In the genomic region with DNA sequence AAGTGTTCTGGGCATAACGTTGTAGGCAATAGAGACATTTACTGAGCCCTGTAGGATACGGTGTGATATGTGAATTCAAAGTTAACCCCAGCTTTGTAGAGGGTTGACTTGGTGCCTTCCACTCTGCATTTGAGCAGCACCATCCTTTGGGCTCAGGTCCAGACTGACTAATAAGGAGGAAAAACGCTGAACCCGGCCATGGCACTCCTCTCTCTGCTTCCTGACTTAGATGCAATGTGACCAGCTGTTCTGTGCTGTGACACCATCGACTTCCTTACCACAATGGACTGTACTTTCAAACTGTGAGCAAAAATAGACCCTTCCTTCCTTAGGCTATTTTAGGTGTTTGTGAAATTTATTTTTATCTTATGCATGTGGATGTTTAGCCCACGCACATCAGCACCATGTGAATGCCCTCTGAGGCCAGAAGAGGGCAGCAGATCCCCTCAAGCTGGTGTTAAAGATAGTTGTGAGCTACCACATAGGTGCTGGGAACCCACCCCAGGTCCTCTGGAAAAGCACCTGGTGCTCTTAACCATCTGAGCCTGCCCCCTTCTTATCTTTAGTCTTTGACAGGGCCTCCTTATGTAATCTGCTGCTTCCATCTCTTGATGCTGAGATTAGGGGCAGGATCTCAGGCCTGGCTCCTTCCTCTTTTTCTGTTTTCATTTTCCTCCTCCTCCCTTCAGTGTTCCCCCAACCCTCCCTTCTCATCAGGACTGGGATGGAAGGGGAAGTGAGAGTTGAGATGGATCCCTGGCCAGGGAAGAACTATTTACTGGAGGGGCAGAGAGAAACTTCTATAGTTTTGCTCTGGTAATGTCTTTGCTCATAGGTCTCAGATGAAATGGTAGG, we compare ENCODE assay signal across 18 mouse cellular contexts. TPM values are rescaled to one million over a fixed set of nuclear protein-coding genes. Genes with fewer than 3 reads are reported as not detected.
DNase-seq lines count a peak whose midpoint lies in the region; ATAC-seq and TF ChIP-seq lines count a peak whose summit lies in the region.
"Had no signal": no experiment of that assay in that cellular context is flagged by ENCODE, and none has a peak within 500 bp of the region (broad histone marks: within the 10 kb centered on the region; RNA-seq: fewer than 3 reads in every experiment).

No protein-coding gene starts in this region.

- no peak overlapping the region for H3K4me3 ChIP-seq in heart, embryonic 13.5 days
- no peak overlapping the region for H3K4me3 ChIP-seq in liver, embryonic 14.5 days (ENCODE audit: insufficient read depth in 1 of 2, low read depth in 2 of 2, low read length in 2 of 2)
- no peak overlapping the region for H3K4me3 ChIP-seq in stomach, embryonic 15.5 days (replicated peaks)
- H3K4me3 ChIP-seq: embryonic facial prominence, embryonic 15.5 days; forebrain, embryonic 13.5 days; limb, embryonic 13.5 days; neural tube, embryonic 12.5 days had no signal

- H3K27me3 ChIP-seq in heart, embryonic 13.5 days (replicated peaks), result no peaks in the 10 kb centered on the region
- H3K27me3 ChIP-seq in liver, embryonic 14.5 days (ENCODE audit: control insufficient read depth, insufficient read depth, low read length), result no peaks in the 10 kb centered on the region
- no peaks in the 10 kb centered on the region for H3K27me3 ChIP-seq in stomach, embryonic 15.5 days (replicated peaks)
- H3K27me3 ChIP-seq: embryonic facial prominence, embryonic 15.5 days; forebrain, embryonic 13.5 days; limb, embryonic 13.5 days; neural tube, embryonic 12.5 days had no signal

- H3K27ac ChIP-seq in heart, embryonic 13.5 days (replicated peaks), result 0 out of 2 replicates have a peak overlapping the region, but pooled peaks have one; percentile 49
- H3K27ac ChIP-seq in liver, embryonic 14.5 days, result no peak overlapping the region
- H3K27ac ChIP-seq in stomach, embryonic 15.5 days, result peak overlapping the region; percentile 40
- H3K27ac ChIP-seq: embryonic facial prominence, embryonic 15.5 days; forebrain, embryonic 13.5 days; hindbrain, postnatal 0 days; limb, embryonic 13.5 days; neural tube, embryonic 12.5 days had no signal

- no peak for ATAC-seq in heart, embryonic 13.5 days (ENCODE audit: extremely low read depth, insufficient number of reproducible peaks, low FRiP score, low TSS enrichment)
- no peak for ATAC-seq in liver, embryonic 14.5 days (ENCODE audit: insufficient read depth)
- peak; percentile 55 for ATAC-seq in common myeloid progenitor, adult 5-6 weeks (replicated peaks; ENCODE audit: low read depth, poor library complexity, severe bottlenecking)
- no peak for ATAC-seq in stomach, embryonic 15.5 days (ENCODE audit: insufficient read depth, low FRiP score, low read depth)
- ATAC-seq in monocyte, adult 5-6 weeks (replicated peaks; ENCODE audit: insufficient number of reproducible peaks, low FRiP score, low TSS enrichment, poor library complexity, severe bottlenecking), result no peak
- ATAC-seq: forebrain, embryonic 13.5 days; hindbrain, postnatal 0 days had no signal

- WGBS in heart, embryonic 13.5 days, result 77% methylated on average over 6 of the region's 6 CpGs
- WGBS in liver, embryonic 14.5 days (ENCODE audit: insufficient replicate concordance), result 53% methylated on average over 6 of the region's 6 CpGs
- WGBS in stomach, embryonic 15.5 days, result 78% methylated on average over 6 of the region's 6 CpGs

- peak; percentile 20; the same call in 1 of the 2 replicates for TF ChIP-seq CTCF in liver, embryonic 14.5 days (IDR thresholded peaks at IDR 0.05; ENCODE audit: low read depth)

- peaks cover 6% of the 10 kb centered on the region; the same call in 1 of the 2 replicates for H3K9me3 ChIP-seq in heart, embryonic 13.5 days
- no peaks in the 10 kb centered on the region; the same call in 1 of the 2 replicates for H3K9me3 ChIP-seq in liver, embryonic 14.5 days (ENCODE audit: control insufficient read depth, low read length)
- no peaks in the 10 kb centered on the region for H3K9me3 ChIP-seq in stomach, embryonic 15.5 days
- H3K9me3 ChIP-seq: embryonic facial prominence, embryonic 15.5 days; limb, embryonic 13.5 days had no signal

- intact Hi-C loops in heart, postnatal 14 days (cut with DNase I), result loop anchor here (5.0 kb wide), 2 partner anchors 153 to 362 kb away; no protein-coding TSS in a partner anchor

- no peak overlapping the region for H3K9ac ChIP-seq in heart, embryonic 13.5 days
- no peak overlapping the region for H3K9ac ChIP-seq in liver, embryonic 14.5 days (replicated peaks)
- no peak overlapping the region for H3K9ac ChIP-seq in stomach, embryonic 15.5 days
- H3K9ac ChIP-seq: embryonic facial prominence, embryonic 15.5 days; forebrain, embryonic 13.5 days; limb, embryonic 13.5 days; neural tube, embryonic 12.5 days had no signal

- no peak for TF ChIP-seq EP300 in liver, embryonic 14.5 days (IDR thresholded peaks at IDR 0.05; ENCODE audit: low read depth)

- peaks cover 32% of the 10 kb centered on the region for H3K4me1 ChIP-seq in heart, embryonic 13.5 days
- peaks cover 0 to 5% of the 10 kb centered on the region in 2 experiments; a peak in 1 of 4 replicates for H3K4me1 ChIP-seq in liver, embryonic 14.5 days (replicated peaks; ENCODE audit: control insufficient read depth in 2 of 2, insufficient read depth in 2 of 2, low read length in 1 of 2)
- H3K4me1 ChIP-seq in stomach, embryonic 15.5 days, result peaks cover 6% of the 10 kb centered on the region; the same call in 1 of the 2 replicates
- H3K4me1 ChIP-seq: embryonic facial prominence, embryonic 15.5 days; forebrain, embryonic 13.5 days; limb, embryonic 13.5 days; neural tube, embryonic 12.5 days had no signal

- no peak for DNase-seq in heart, postnatal 14 days
- DNase-seq in liver, embryonic 14.5 days (ENCODE audit: low read depth in 3 of 3, low spot score in 3 of 3), result no peak
- no peak for DNase-seq in liver
- DNase-seq in c-Kit-positive CD71-positive TER-119-positive erythroid progenitor cells, embryonic 14.5 days (ENCODE audit: low spot score), result no peak
- DNase-seq: layer of hippocampus, postnatal 36 days; lung, postnatal 14 days; midbrain, embryonic 14.5 days; retina, postnatal 1 day; thymus, postnatal 36 days had no signal

- no peak overlapping the region for H3K4me2 ChIP-seq in heart, embryonic 13.5 days
- H3K4me2 ChIP-seq in liver, embryonic 14.5 days (ENCODE audit: low read depth), result no peak overlapping the region
- H3K4me2 ChIP-seq in stomach, embryonic 15.5 days, result no peak overlapping the region
- H3K4me2 ChIP-seq: embryonic facial prominence, embryonic 15.5 days; forebrain, embryonic 13.5 days; limb, embryonic 13.5 days; neural tube, embryonic 12.5 days had no signal

- H3K36me3 ChIP-seq in heart, embryonic 13.5 days, result peaks cover 4% of the 10 kb centered on the region; the same call in 1 of the 2 replicates
- H3K36me3 ChIP-seq in liver, embryonic 14.5 days (replicated peaks; ENCODE audit: control insufficient read depth, insufficient read depth, low read depth), result no peaks in the 10 kb centered on the region
- H3K36me3 ChIP-seq in stomach, embryonic 15.5 days, result no peaks in the 10 kb centered on the region
- H3K36me3 ChIP-seq: embryonic facial prominence, embryonic 15.5 days; limb, embryonic 13.5 days; neural tube, embryonic 12.5 days had no signal

RNA-seq across cellular contexts. Expression of a gene that starts 21.9 kb away (rescaled TPM):
- polyA plus RNA-seq in heart, embryonic 13.5 days (2015; fragmentation: Nextera tagmentation; extraction: Ambion mirVana), result 9.8 and 12.0 TPM in 2 replicates
- 10 to 100 TPM in 1 of 2 experiments, 1 to 10 TPM in 1; 9.8 to 15.5 TPM for total RNA-seq in heart, postnatal 14 days (2021)
- polyA plus RNA-seq in liver, embryonic 14.5 days (2012; rRNA removed), result 1.5 TPM in 2 replicates
- 1.2 and 1.4 TPM in 2 replicates for polyA plus RNA-seq in liver, embryonic 14.5 days (2014; fragmentation: Nextera tagmentation; extraction: Ambion mirVana)
- total RNA-seq in common myeloid progenitor, adult 5-6 weeks (2017), result not detected in 2 replicates
- 3.3 and 4.4 TPM in 2 replicates for polyA plus RNA-seq in stomach, embryonic 15.5 days (2015; fragmentation: Nextera tagmentation; extraction: Ambion mirVana)
- not detected in 3 replicates for total RNA-seq in monocyte, adult 5-6 weeks (2017)

RNA-seq across cellular contexts. Expression of a gene that starts 34.6 kb away (rescaled TPM):
- polyA plus RNA-seq in heart, embryonic 13.5 days (2015; fragmentation: Nextera tagmentation; extraction: Ambion mirVana), result 25.7 and 26.6 TPM in 2 replicates
- total RNA-seq in heart, postnatal 14 days (2021), result 10 to 100 TPM; 47.4 to 54.3 TPM
- polyA plus RNA-seq in liver, embryonic 14.5 days (2012; rRNA removed), result 2.6 and 2.9 TPM in 2 replicates
- 3.3 TPM in 2 replicates for polyA plus RNA-seq in liver, embryonic 14.5 days (2014; fragmentation: Nextera tagmentation; extraction: Ambion mirVana)
- total RNA-seq in common myeloid progenitor, adult 5-6 weeks (2017), result 2.7 and 8.2 TPM in 2 replicates
- polyA plus RNA-seq in stomach, embryonic 15.5 days (2015; fragmentation: Nextera tagmentation; extraction: Ambion mirVana), result 29.2 and 32.6 TPM in 2 replicates
- total RNA-seq in monocyte, adult 5-6 weeks (2017), result 2.6 to 9.9 TPM (median 5.3 TPM) in 3 replicates

Comparison
In these comparisons a context has a peak if more than half of its experiments do, and no peak if none do; other contexts are left out.
1. RNA of a gene that starts 21.9 kb away (total RNA-seq): 9.8 to 15.5 TPM in heart, postnatal 14 days; not detected in common myeloid progenitor, adult 5-6 weeks and not detected in monocyte, adult 5-6 weeks; every median in the first group is over 10 times any median in the second.